Mouse (Mus musculus) megakaryocyte, embryonic 14.5 days (primary cell): ENCODE data around the gene 1110002E22Rik.

Experiments used
- FLI1 ChIP-seq: IDR thresholded peaks from 2 replicates; pipeline ENCODE4 v1.6.1; 2012; ENCODE audit warnings: low read length, inconsistent platforms, mixed read lengths
- GATA1 ChIP-seq: IDR thresholded peaks from 3 replicates; pipeline ENCODE4 v1.6.1; 2012; ENCODE audit warnings: mixed read lengths, low read length, inconsistent platforms, borderline replicate concordance

GRCm38 (mm10) chr3:138123842-138124241 lies 59.0 kb downstream of the 1110002E22Rik start:
- TF ChIP-seq FLI1 (no peak), GATA1 (no peak)
